Mouse (Mus musculus) frontal cortex, postnatal 36 days (tissue): ENCODE data around the gene Ipo4.

ENCODE experiments used
- DNase-seq, 2 experiments: peaks; one replicate each; pipeline ENCODE4 v3.0.0; 2022; ENCODE audit warnings: low spot score in 2 of 2

Ipo4 gene

DNA sequence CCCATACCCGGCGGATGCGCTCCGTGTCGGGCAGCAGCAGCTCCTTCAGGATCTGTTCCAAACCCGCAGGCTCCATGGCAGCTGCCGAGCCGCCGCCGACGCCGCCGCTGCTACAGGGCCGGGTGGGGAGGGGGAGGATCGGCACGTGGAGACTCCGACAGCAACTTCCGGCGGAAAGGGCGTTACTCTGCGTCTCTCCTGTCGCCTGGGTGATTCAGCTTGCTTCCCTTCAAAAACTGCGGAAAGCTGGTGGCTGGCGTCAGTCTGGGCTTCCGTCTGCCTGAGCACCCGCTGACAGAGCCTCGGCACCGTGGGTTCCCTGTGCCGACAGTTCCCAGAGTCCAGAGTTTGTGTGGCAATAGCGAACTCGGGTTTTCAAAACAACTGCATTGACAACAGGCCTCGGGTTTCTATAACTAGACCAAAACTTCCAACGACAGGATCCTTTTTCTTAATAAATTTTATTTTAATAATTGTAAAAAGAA is at the start of gene Ipo4:
Gene Ipo4, minus strand, starts transcription at position 435 of the 485 bp plus-strand sequence.
- peak; percentile 87 to 89 for DNase-seq

- no peak for DNase-seq
Measured at GRCm38 (mm10) chr14:55682118-55682493, 46.3 kb upstream of the Ipo4 start.

DNA sequence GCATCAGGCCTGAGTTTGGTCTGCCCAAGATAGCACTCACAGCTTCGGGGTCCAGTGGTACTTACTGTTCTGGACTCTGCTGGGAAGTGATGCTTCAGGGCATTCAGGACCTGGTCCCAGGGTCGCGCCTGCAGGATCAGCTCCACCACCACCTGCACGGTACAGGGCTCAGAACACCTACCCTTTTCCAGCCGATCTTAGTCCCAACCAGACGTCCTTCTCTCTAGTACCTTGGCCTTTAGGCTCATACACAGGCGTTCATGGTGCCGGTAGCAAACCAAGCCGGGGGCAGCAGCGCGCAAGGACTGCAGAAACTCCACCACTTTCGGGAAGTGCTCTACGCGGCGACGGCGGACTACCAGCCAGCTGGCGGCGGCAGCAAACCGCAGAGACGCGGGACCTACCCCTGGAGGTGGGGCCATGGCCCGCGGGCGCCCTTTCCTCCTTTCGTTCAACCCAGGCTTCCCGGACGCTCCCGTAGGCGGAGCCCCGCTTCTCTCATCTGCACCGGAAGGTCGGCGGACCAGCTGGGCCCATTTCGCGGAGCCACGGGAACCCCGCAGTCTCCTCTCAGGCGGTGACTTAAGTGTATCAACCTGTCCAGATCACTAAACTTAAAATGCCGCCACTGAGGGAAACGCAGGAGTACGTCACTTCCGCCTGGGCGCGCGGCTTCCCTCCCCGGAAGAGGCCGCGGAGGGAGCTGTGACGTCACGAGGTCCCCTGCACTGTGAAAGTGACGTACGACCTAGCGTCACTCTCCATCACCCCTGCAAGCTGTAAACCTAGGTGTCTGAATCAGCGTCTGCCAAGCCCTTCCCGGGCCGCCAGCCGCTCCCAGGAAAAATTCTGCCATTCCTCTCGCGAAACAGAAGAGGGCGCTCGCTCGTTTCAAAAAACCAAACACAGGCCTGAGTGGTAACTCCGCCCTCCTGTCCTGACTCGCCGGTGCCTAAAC is 45.7 kb upstream of the Ipo4 start, which contains the start of gene Tinf2:
Gene Tinf2, minus strand, starts transcription at position 661 of the 958 bp plus-strand sequence.
- DNase-seq: peak; percentile 94 to 98

DNA sequence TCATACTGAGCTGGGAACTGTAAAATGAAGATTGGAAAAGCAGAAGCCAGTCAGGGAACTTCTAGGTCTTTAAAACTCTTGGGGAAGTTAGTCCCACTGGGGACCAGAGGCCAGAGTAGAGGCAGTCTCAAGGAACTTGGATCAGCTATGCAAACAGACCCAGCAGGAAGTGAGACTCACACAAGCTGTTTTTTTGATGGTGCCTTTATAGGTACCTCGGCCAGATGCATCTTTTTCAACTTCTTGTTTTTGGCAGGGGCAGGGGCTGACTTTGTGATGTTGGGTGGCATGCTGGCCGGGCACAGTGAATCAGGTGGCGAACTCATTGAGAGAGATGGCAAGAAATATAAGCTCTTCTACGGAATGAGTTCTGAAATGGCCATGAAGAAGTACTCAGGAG is 41.9 kb upstream of the Ipo4 start:
- DNase-seq: no peak

GRCm38 (mm10) chr14:55672741-55673060 is 36.9 kb upstream of the Ipo4 start:
- no peak for DNase-seq

GRCm38 (mm10) chr14:55671833-55672740 is 36.3 kb upstream of the Ipo4 start, which contains the start of the genes Gmpr2 and Nedd8:
Gmpr2 (plus strand) TSS chr14:55671941.
Nedd8 (minus strand) TSS chr14:55672124.
- DNase-seq: peak; percentile 96 to 97

DNA sequence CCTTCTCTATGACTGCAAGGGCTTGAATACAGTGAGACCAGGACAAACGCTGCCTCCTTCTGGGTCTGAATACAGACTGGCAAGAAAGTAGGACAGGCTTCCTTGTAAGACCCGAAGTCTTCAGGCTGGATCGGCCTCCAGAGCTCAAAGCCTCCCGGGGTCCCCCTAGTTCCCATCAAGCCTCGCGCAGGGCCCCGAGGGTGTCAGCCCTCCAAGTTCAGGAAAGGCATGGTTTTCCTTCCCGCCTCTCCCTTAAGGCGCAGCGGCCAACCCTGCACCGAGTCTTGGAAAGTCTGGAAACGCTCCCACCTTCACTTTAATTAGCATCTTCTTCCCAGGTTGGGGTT is 35.7 kb upstream of the Ipo4 start:
- no peak for DNase-seq

- no peak for DNase-seq
Measured at GRCm38 (mm10) chr14:55660636-55661035, 24.9 kb upstream of the Ipo4 start.

GRCm38 (mm10) chr14:55659960-55660573 is 24.3 kb upstream of the Ipo4 start, which contains the start of gene Mdp1:
Mdp1 (minus strand) TSS chr14:55660508.
- DNase-seq: peak; percentile 81 to 86

DNA sequence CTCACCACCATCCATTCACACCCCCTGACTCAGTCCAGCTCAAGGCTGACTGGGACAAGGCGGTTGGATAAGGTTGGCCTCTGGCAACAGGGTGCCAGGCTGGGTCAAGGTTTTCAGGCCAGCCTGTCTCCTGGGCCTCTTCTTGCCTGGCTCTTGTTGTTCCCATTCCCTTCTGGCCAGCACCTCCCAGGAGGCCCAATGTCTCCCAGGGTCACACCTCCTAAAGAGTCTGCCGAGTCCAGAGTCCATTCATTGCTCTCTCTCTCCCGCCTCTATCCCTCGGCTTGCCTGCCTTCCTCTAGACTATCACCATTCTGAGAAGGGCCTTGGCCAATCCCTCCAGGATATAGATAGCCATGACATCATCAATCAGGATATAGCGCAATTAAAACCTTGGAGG is 22.3 kb upstream of the Ipo4 start:
- DNase-seq: no peak

DNA sequence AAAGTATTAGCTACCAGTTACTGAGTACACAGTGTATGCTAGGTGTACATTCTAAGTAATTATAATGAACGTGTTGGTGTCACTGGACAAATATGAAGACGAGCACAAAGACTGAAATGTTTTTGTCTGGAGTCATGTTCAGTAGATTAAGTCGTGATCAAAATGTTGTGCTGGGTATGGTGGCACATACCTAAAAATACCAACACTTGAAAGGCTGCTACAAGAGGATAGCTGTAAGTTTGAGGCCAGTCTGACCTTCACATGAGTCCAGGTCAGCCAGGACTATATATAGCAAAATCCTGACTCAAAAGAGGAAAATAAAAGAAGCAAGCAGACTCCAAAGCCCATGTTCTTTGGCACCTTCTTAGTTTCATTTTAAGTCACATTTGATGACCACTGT is 21.2 kb upstream of the Ipo4 start:
- no peak for DNase-seq

DNA sequence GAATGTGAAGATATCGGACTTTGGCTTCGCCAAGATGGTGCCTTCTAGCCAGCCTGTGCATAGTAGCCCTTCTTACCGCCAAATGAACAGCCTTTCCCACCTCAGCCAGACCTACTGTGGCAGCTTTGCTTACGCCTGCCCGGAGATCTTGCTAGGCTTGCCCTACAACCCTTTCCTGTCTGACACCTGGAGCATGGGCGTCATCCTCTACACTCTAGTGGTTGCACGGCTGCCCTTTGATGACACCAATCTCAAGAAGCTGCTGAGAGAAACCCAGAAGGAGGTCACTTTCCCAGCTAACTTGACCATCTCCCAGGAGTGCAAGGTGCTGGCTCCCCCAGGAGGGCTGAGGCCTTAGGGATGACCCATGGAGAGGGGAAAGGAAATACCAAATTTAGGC is 15.8 kb upstream of the Ipo4 start:
- no peak for DNase-seq

GRCm38 (mm10) chr14:55649884-55650283 is 14.1 kb upstream of the Ipo4 start, which contains the start of gene Tssk4:
Tssk4 (plus strand) TSS chr14:55650184.
- DNase-seq: no peak

- no peak for DNase-seq
Measured at GRCm38 (mm10) chr14:55644261-55644888, 8.6 kb upstream of the Ipo4 start.

DNA sequence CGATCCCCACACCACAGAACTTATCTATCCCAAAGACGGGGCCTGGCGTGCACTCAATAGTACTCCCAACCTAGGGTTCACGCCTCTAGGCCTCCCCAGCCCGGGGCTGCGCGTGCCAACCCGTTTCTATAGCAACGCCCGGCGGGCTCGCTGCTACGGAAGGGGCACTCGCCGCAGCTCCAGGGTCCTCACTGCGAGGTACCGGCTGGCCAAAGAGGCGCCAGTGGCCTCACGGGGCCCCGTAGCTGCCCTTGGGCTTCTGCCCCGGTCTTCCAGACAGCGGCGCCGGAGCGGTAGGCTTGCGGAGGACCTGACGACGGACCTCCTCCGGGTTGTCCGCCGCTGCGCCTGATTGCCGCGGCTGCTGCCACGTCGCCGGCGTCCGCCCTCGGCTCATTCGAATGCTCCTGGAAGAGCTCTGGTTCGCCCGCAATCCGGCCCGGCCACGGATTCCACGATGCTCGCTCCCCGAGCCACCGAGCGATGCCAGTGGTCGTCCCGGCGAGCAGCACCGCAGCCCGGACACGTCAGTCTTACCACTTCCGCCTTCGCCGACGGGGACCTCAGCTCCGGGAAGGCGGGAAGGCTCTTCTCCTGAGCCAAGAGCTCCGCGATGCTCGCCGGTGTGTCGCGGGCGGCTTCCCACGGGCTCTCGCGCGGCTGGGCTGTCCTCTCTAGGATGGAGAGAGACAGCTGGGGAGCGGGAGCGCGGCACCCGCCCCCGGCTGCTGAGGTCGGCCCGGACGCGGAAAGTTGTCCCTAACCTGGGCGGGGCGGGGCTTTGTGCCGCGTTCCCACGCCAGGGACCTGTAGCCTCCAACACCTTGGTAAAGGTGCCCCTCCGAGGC is 7.5 kb upstream of the Ipo4 start, which contains the start of gene Tm9sf1:
Gene Tm9sf1, minus strand, starts transcription at position 747 of the 848 bp plus-strand sequence.
- peak; percentile 91 for DNase-seq

DNA sequence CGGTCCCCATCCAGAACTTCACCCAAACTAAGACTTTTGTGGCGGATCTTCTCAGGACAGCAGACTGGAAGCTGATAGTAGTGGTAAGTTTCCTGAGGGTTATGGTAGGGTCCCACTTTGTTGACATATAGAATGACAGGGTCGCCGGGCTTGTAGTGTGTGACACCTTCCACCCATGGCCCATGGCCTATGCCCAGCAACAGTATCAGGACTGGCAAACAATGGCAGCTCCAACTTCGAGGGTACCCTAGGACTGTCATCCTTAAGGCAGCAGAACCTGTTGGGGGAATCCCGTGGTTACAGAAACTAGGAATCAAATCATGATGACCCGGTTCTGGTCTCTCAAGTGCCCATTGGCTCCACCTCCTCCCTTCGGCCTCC is 6.9 kb upstream of the Ipo4 start:
- no peak for DNase-seq

GRCm38 (mm10) chr14:55641291-55641690 is 5.5 kb upstream of the Ipo4 start:
- DNase-seq: no peak

GRCm38 (mm10) chr14:55640816-55641215 is 5.1 kb upstream of the Ipo4 start:
- DNase-seq: no peak

DNA sequence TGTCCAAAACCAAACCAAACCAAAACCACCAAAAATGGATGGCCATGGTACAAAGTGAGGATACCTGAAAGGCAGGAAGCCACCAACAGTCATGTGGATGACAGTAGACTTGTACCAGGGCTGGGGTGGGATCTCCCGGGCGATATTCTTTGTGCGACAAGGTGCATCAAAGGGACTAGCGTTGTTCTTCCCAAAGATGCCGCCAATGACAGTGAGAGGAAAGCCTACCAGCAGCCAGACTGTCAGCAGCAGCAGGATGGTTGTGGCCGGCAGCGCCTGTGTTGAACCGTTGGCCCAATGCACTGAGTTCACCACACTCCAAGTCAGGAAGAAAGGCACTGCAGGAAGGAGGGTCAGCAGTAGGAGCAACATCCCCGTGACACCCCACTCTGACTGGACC is 2.0 kb upstream of the Ipo4 start, which contains the start of gene Gm49378:
Gene Gm49378, minus strand, starts transcription at position 101 of the 400 bp plus-strand sequence.
- DNase-seq: no peak

GRCm38 (mm10) chr14:55634874-55635522 is 759 bp downstream of the Ipo4 start:
- DNase-seq: no peak
